In the genomic region with DNA sequence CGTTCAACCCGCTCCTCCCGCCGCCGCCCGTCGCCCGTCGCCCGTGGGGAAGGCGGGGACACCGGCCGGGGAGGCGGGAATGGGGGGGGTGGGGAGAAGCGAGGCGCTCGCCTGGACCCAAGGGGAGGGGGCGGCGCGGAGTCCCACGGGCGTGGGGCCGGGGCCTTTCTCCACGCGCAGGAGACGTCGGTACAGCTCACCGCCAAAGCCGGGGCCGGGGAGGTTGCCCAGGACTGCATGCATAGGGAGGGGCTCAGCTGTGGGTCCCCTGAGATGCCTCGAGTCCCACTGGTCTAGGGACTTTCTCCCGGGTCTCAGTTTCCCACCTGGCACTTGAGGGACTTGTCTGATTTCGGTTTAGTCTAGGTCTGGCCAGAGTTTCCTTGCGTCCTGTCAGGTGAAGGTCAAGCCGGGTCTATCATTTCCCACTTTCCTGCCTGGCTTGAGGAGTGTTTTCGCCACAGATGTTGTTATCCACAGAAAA, we compare ENCODE assay signal across 14 mouse cellular contexts. TPM values are rescaled to one million over a fixed set of nuclear protein-coding genes. Genes with fewer than 3 reads are reported as not detected.
DNase-seq lines count a peak whose midpoint lies in the region; ATAC-seq and TF ChIP-seq lines count a peak whose summit lies in the region.
"Had no signal": no experiment of that assay in that cellular context is flagged by ENCODE, and none has a peak within 500 bp of the region (broad histone marks: within the 10 kb centered on the region; RNA-seq: fewer than 3 reads in every experiment).

Gene Pitx1 (minus strand): TSS at position 51 of the 484 bp plus-strand sequence.

- H3K4me1 ChIP-seq in hindbrain, embryonic 12.5 days = peaks cover 24% of the 10 kb centered on the region
- H3K4me1 ChIP-seq in hindbrain, postnatal 0 days (ENCODE audit: insufficient read depth, low read length) = no peaks in the 10 kb centered on the region
- peaks cover 25% of the 10 kb centered on the region; the same call in 1 of the 2 replicates for H3K4me1 ChIP-seq in embryonic facial prominence, embryonic 12.5 days
- peaks cover 17% of the 10 kb centered on the region for H3K4me1 ChIP-seq in limb, embryonic 14.5 days (ENCODE audit: control insufficient read depth, insufficient read depth, low read length)
- H3K4me1 ChIP-seq: liver, embryonic 15.5 days had no signal

- H3K9me3 ChIP-seq in hindbrain, embryonic 12.5 days (replicated peaks) = no peaks in the 10 kb centered on the region
- H3K9me3 ChIP-seq in hindbrain, postnatal 0 days (ENCODE audit: low read length) = no peaks in the 10 kb centered on the region
- H3K9me3 ChIP-seq in embryonic facial prominence, embryonic 12.5 days = no peaks in the 10 kb centered on the region
- no peaks in the 10 kb centered on the region for H3K9me3 ChIP-seq in limb, embryonic 14.5 days (ENCODE audit: control insufficient read depth, low read length)
- H3K9me3 ChIP-seq: liver, embryonic 15.5 days had no signal

- TF ChIP-seq CTCF in hindbrain, postnatal 0 days (IDR thresholded peaks at IDR 0.05; ENCODE audit: low read depth) = no peak

- TF ChIP-seq POLR2A in limb, embryonic 14.5 days (IDR thresholded peaks at IDR 0.05; ENCODE audit: borderline replicate concordance, extremely low read depth, insufficient read depth, insufficient read length) = no peak

- H3K27ac ChIP-seq in hindbrain, embryonic 12.5 days = no peak within 1 kb of the TSS
- no peak within 1 kb of the TSS for H3K27ac ChIP-seq in hindbrain, postnatal 0 days
- H3K27ac ChIP-seq in embryonic facial prominence, embryonic 12.5 days = peak within 1 kb of the TSS; percentile 82
- peak within 1 kb of the TSS; percentile 81 for H3K27ac ChIP-seq in limb, embryonic 14.5 days (replicated peaks; ENCODE audit: low read depth, low read length)
- H3K27ac ChIP-seq: liver, embryonic 15.5 days had no signal

- H3K9ac ChIP-seq in hindbrain, embryonic 12.5 days = no peak within 1 kb of the TSS
- no peak within 1 kb of the TSS for H3K9ac ChIP-seq in hindbrain, postnatal 0 days (replicated peaks; ENCODE audit: low read length)
- peak within 1 kb of the TSS; percentile 63 for H3K9ac ChIP-seq in embryonic facial prominence, embryonic 12.5 days
- H3K9ac ChIP-seq in limb, embryonic 14.5 days (ENCODE audit: low read depth, low read length, severe bottlenecking) = peak within 1 kb of the TSS; percentile 77
- H3K9ac ChIP-seq: liver, embryonic 15.5 days had no signal

- H3K4me2 ChIP-seq in hindbrain, embryonic 12.5 days (replicated peaks) = peak within 1 kb of the TSS; percentile 26; the same call in 1 of the 2 replicates
- no peak within 1 kb of the TSS for H3K4me2 ChIP-seq in hindbrain, postnatal 0 days (ENCODE audit: low read depth, low read length)
- H3K4me2 ChIP-seq in embryonic facial prominence, embryonic 12.5 days (replicated peaks) = peak within 1 kb of the TSS; percentile 58
- peak within 1 kb of the TSS; percentile 66 for H3K4me2 ChIP-seq in limb, embryonic 14.5 days (replicated peaks; ENCODE audit: low read depth, low read length, severe bottlenecking)
- H3K4me2 ChIP-seq: liver, embryonic 15.5 days had no signal

- no peak for ATAC-seq in hindbrain, embryonic 12.5 days (ENCODE audit: low FRiP score)
- ATAC-seq in hindbrain, postnatal 0 days = no peak
- no peak for ATAC-seq in embryonic facial prominence, embryonic 12.5 days (ENCODE audit: insufficient number of reproducible peaks, insufficient read depth, low FRiP score, low TSS enrichment)
- no peak for ATAC-seq in limb, embryonic 14.5 days (ENCODE audit: low FRiP score, low read depth)

- H3K27me3 ChIP-seq in hindbrain, embryonic 12.5 days = peaks cover 96% of the 10 kb centered on the region
- peaks cover 96% of the 10 kb centered on the region for H3K27me3 ChIP-seq in hindbrain, postnatal 0 days (ENCODE audit: insufficient read depth, low read length)
- peaks cover 93% of the 10 kb centered on the region for H3K27me3 ChIP-seq in embryonic facial prominence, embryonic 12.5 days
- peaks cover 87% of the 10 kb centered on the region for H3K27me3 ChIP-seq in limb, embryonic 14.5 days (ENCODE audit: control insufficient read depth, insufficient read depth, low read length)

- no peaks in the 10 kb centered on the region for H3K36me3 ChIP-seq in hindbrain, embryonic 12.5 days
- H3K36me3 ChIP-seq in hindbrain, postnatal 0 days (ENCODE audit: insufficient read depth, low read length) = no peaks in the 10 kb centered on the region
- no peaks in the 10 kb centered on the region for H3K36me3 ChIP-seq in embryonic facial prominence, embryonic 12.5 days
- H3K36me3 ChIP-seq in limb, embryonic 14.5 days (ENCODE audit: control insufficient read depth, insufficient read depth, low read length) = no peaks in the 10 kb centered on the region
- H3K36me3 ChIP-seq: liver, embryonic 15.5 days had no signal

- H3K4me3 ChIP-seq in hindbrain, embryonic 12.5 days = 0 out of 2 replicates have a peak within 1 kb of the TSS, but pooled peaks have one; percentile 8
- no peak within 1 kb of the TSS for H3K4me3 ChIP-seq in hindbrain, postnatal 0 days (ENCODE audit: low read length)
- peak within 1 kb of the TSS; percentile 54 for H3K4me3 ChIP-seq in embryonic facial prominence, embryonic 12.5 days
- peak within 1 kb of the TSS; percentile 47 for H3K4me3 ChIP-seq in limb, embryonic 14.5 days (replicated peaks; ENCODE audit: low read length)
- H3K4me3 ChIP-seq: liver, embryonic 15.5 days; myocyte had no signal

- WGBS in hindbrain, embryonic 12.5 days = 3% methylated on average over 25 of the region's 36 CpGs
- WGBS in hindbrain, postnatal 0 days = 1% methylated on average over 33 of the region's 36 CpGs
- 1% methylated on average over 34 of the region's 36 CpGs for WGBS in embryonic facial prominence, embryonic 12.5 days
- WGBS in limb, embryonic 14.5 days = 2% methylated on average over 27 of the region's 36 CpGs

- DNase-seq in hindbrain, postnatal 0 days (ENCODE audit: low spot score) = no peak
- peak; percentile 22 for DNase-seq in ES-CJ7 (ENCODE audit: low read depth, low spot score)
- DNase-seq in limb, embryonic 14.5 days (ENCODE audit: low spot score) = no peak
- no peak for DNase-seq in adrenal gland, adult 8-10 months
- no peak for DNase-seq in cerebellum, postnatal 14 days
- DNase-seq: cerebellum, adult 9-11 months; heart, postnatal 14 days; right cerebral cortex, postnatal 25 days; thymus, postnatal 14 days had no signal

RNA-seq across cellular contexts. Expression of gene Pitx1, which starts in this region (rescaled TPM):
- polyA plus RNA-seq in hindbrain, embryonic 12.5 days (2016; fragmentation: Nextera tagmentation; extraction: Ambion mirVana) = 0.61 and 0.81 TPM in 2 replicates
- total RNA-seq in hindbrain, postnatal 0 days (2014; rRNA removed) = 0.63 TPM in 1 of 2 replicates, not detected in the other
- polyA plus RNA-seq in hindbrain, postnatal 0 days (2015; fragmentation: Nextera tagmentation; extraction: Ambion mirVana) = not detected in 2 replicates
- polyA plus RNA-seq in embryonic facial prominence, embryonic 12.5 days (2016; fragmentation: Nextera tagmentation; extraction: Ambion mirVana) = 99.0 and 157 TPM in 2 replicates
- 59.5 and 94.8 TPM in 2 replicates for polyA plus RNA-seq in limb, embryonic 14.5 days (2012; rRNA removed)
- 63.1 and 84.6 TPM in 2 replicates for polyA plus RNA-seq in limb, embryonic 14.5 days (2014; fragmentation: Nextera tagmentation; extraction: Ambion mirVana)
- not detected for total RNA-seq in adrenal gland, adult 8-10 months (2022)
- total RNA-seq: heart, postnatal 14 days; layer of hippocampus, postnatal 10 days had no signal
- polyA plus RNA-seq: myocyte had no signal

Comparison
In these comparisons a context has a peak if more than half of its experiments do, and no peak if none do; other contexts are left out.
1. RNA of gene Pitx1 (polyA plus RNA-seq): 99.0 to 157 TPM in embryonic facial prominence, embryonic 12.5 days and 59.5 to 94.8 TPM in limb, embryonic 14.5 days; 0.61 to 0.81 TPM in hindbrain, embryonic 12.5 days and not detected in hindbrain, postnatal 0 days; every median in the first group is over 10 times any median in the second.
2. H3K27ac ChIP-seq: peak in embryonic facial prominence, embryonic 12.5 days (single experiment) and limb, embryonic 14.5 days (single experiment); none in hindbrain, embryonic 12.5 days (single experiment) and hindbrain, postnatal 0 days (single experiment).
3. H3K9ac ChIP-seq: peak in embryonic facial prominence, embryonic 12.5 days (single experiment) and limb, embryonic 14.5 days (single experiment); none in hindbrain, embryonic 12.5 days (single experiment) and hindbrain, postnatal 0 days (single experiment).